Comparison of ENCODE assay signal across 18 mouse cellular contexts in genomic region chr19:56619546-56619945, GRCm38 (mm10).
DNase-seq lines count a peak whose midpoint lies in the region; ATAC-seq and TF ChIP-seq lines count a peak whose summit lies in the region.
"Had no signal": no experiment of that assay in that cellular context is flagged by ENCODE, and none has a peak within 500 bp of the region (broad histone marks: within the 10 kb centered on the region; RNA-seq: fewer than 3 reads in every experiment).

No protein-coding gene starts in this region.

- TF ChIP-seq POLR2A in lung, adult 2 months (IDR thresholded peaks at IDR 0.05; ENCODE audit: borderline replicate concordance, extremely low read depth, low read depth, low read length), result no peak

- no peak overlapping the region for H3K27ac ChIP-seq in forebrain, embryonic 14.5 days (ENCODE audit: low read depth, low read length)
- H3K27ac ChIP-seq in forebrain, embryonic 10.5 days, result no peak overlapping the region
- H3K27ac ChIP-seq: embryonic facial prominence, embryonic 15.5 days; gastrocnemius, adult 2 months; hindbrain, embryonic 13.5 days; midbrain, embryonic 13.5 days; neural tube, embryonic 12.5 days had no signal

- no peaks in the 10 kb centered on the region for H3K36me3 ChIP-seq in forebrain, embryonic 14.5 days (ENCODE audit: control insufficient read depth, insufficient read depth, low read length)
- H3K36me3 ChIP-seq in forebrain, embryonic 10.5 days (replicated peaks), result no peaks in the 10 kb centered on the region
- H3K36me3 ChIP-seq: embryonic facial prominence, embryonic 15.5 days; hindbrain, embryonic 13.5 days; midbrain, embryonic 13.5 days; neural tube, embryonic 12.5 days had no signal

- no peaks in the 10 kb centered on the region for H3K9me3 ChIP-seq in forebrain, embryonic 14.5 days (replicated peaks; ENCODE audit: control insufficient read depth, low read length)
- H3K9me3 ChIP-seq in forebrain, embryonic 10.5 days, result no peaks in the 10 kb centered on the region
- H3K9me3 ChIP-seq: embryonic facial prominence, embryonic 15.5 days; hindbrain, embryonic 13.5 days; midbrain, embryonic 13.5 days; neural tube, embryonic 12.5 days had no signal

- DNase-seq in forebrain, embryonic 14.5 days (ENCODE audit: low spot score), result peak; percentile 34
- DNase-seq in forebrain, embryonic 10.5 days (ENCODE audit: extremely low spot score, low spot score), result no peak
- DNase-seq in lung, adult 18-20 months, result peak; percentile 43 to 60
- DNase-seq in lung, adult 2 months, result no peak
- peak; percentile 39 for DNase-seq in lung, postnatal 10 days
- no peak for DNase-seq in retina, embryonic 14.5 days (ENCODE audit: low spot score)
- DNase-seq in right cerebral cortex, postnatal 36 days (ENCODE audit: low spot score in 2 of 2), result no peak
- DNase-seq: cerebellum, postnatal 14 days; gastrocnemius, adult 2 months; heart, postnatal 10 days; kidney, adult 9 months; liver, postnatal 0 days; thymus, adult 2 months had no signal

- H3K4me1 ChIP-seq in forebrain, embryonic 14.5 days (ENCODE audit: control insufficient read depth, insufficient read depth, low read length), result 0 out of 2 replicates have a peak, but pooled peaks cover 3% of the 10 kb centered on the region
- H3K4me1 ChIP-seq in forebrain, embryonic 10.5 days, result no peaks in the 10 kb centered on the region
- H3K4me1 ChIP-seq in lung, adult 2 months (ENCODE audit: control insufficient read depth, insufficient read depth, low read length), result peaks cover 2% of the 10 kb centered on the region; the same call in 1 of the 2 replicates
- H3K4me1 ChIP-seq: embryonic facial prominence, embryonic 15.5 days; neural tube, embryonic 12.5 days had no signal

- no peak overlapping the region for H3K4me3 ChIP-seq in forebrain, embryonic 14.5 days (ENCODE audit: low read depth, low read length)
- H3K4me3 ChIP-seq in forebrain, embryonic 10.5 days, result no peak overlapping the region
- no peak overlapping the region for H3K4me3 ChIP-seq in lung, adult 2 months (replicated peaks; ENCODE audit: extremely low read depth, low read depth, low read length)
- H3K4me3 ChIP-seq: embryonic facial prominence, embryonic 15.5 days; gastrocnemius, adult 2 months; hindbrain, embryonic 13.5 days; midbrain, embryonic 13.5 days; neural tube, embryonic 12.5 days had no signal

- ATAC-seq in forebrain, embryonic 14.5 days, result no peak
- ATAC-seq: liver, postnatal 0 days; midbrain, embryonic 13.5 days had no signal

- TF ChIP-seq CTCF in lung, adult 2 months (IDR thresholded peaks at IDR 0.05; ENCODE audit: insufficient read depth, low read length), result no peak

- no peak overlapping the region for H3K4me2 ChIP-seq in forebrain, embryonic 14.5 days (ENCODE audit: low read length)
- H3K4me2 ChIP-seq: embryonic facial prominence, embryonic 15.5 days; heart, embryonic 11.5 days; hindbrain, embryonic 13.5 days; midbrain, embryonic 13.5 days; neural tube, embryonic 12.5 days had no signal

- no peak overlapping the region for H3K9ac ChIP-seq in forebrain, embryonic 14.5 days (ENCODE audit: low read length)
- H3K9ac ChIP-seq: embryonic facial prominence, embryonic 15.5 days; hindbrain, embryonic 13.5 days; liver, postnatal 0 days; midbrain, embryonic 13.5 days; neural tube, embryonic 12.5 days had no signal

- H3K27me3 ChIP-seq in forebrain, embryonic 14.5 days (replicated peaks; ENCODE audit: control insufficient read depth, insufficient read depth, low read length), result no peaks in the 10 kb centered on the region
- H3K27me3 ChIP-seq in forebrain, embryonic 10.5 days (ENCODE audit: poor library complexity, severe bottlenecking), result no peaks in the 10 kb centered on the region
- H3K27me3 ChIP-seq: embryonic facial prominence, embryonic 15.5 days; hindbrain, embryonic 13.5 days; midbrain, embryonic 13.5 days; neural tube, embryonic 12.5 days had no signal

- WGBS in forebrain, embryonic 14.5 days, result 41% methylated on average over 4 of the region's 4 CpGs
- 79% methylated on average over 4 of the region's 4 CpGs for WGBS in forebrain, embryonic 10.5 days
- 69% methylated on average over 4 of the region's 4 CpGs for WGBS in lung, adult 2 months

Comparison
In these comparisons a context has a peak if more than half of its experiments do, and no peak if none do; other contexts are left out.
1. DNase-seq: peak in forebrain, embryonic 14.5 days (single experiment), lung, adult 18-20 months (2 of 2) and lung, postnatal 10 days (single experiment); none in forebrain, embryonic 10.5 days (single experiment), lung, adult 2 months (single experiment), retina, embryonic 14.5 days (single experiment) and right cerebral cortex, postnatal 36 days (0 of 2).